Mouse (Mus musculus): ENCODE measurements at regions not wholly inside any gene's neighbourhood (a gene's known extent, or its start where the extent isn't known, plus 50 kb on each side); places are given as distances from the start of the nearest gene placed in this dataset.

DNA sequence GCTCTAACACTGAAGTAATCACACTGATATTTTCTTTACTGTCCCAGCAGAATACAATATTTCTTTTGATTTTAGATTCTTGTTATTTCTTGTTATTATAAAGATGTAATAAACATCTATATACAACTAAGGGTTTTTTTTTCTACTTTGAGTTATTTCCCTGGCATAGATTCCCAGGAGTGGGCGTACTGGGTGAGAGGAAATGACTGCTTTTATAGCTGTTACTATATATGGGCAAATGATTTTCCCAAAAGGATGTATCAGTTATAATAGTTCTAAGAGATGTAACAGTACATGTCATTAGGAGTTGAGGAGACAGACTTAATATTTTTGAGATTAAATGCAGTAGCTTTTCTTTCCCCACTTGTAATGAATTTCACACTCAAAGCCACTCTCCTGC, 109.6 kb downstream of the E030025P04Rik start:
- TF ChIP-seq CTCF (IDR thresholded peaks at IDR 0.05; ENCODE audit: extremely low read depth, insufficient read depth, insufficient read length, insufficient replicate concordance) = no peak
- TF ChIP-seq POLR2A (IDR thresholded peaks at IDR 0.05; ENCODE audit: low read depth, low read length) = no peak

Measured in spleen, adult 2 months (tissue).